ENCODE assay signal across 25 mouse cellular contexts in genomic region chr7:68907867-68908266, GRCm38 (mm10).
DNase-seq lines count a peak whose midpoint lies in the region; ATAC-seq and TF ChIP-seq lines count a peak whose summit lies in the region.
"Had no signal": no experiment of that assay in that cellular context is flagged by ENCODE, and none has a peak within 500 bp of the region (broad histone marks: within the 10 kb centered on the region; RNA-seq: fewer than 3 reads in every experiment).

No protein-coding gene starts in this region.

- H3K27me3 ChIP-seq in neural tube, embryonic 14.5 days (ENCODE audit: control insufficient read depth, insufficient read depth, low read length): no peaks in the 10 kb centered on the region
- no peaks in the 10 kb centered on the region for H3K27me3 ChIP-seq in forebrain, embryonic 15.5 days
- H3K27me3 ChIP-seq in hindbrain, postnatal 0 days (ENCODE audit: insufficient read depth, low read length): no peaks in the 10 kb centered on the region
- H3K27me3 ChIP-seq in neural tube, embryonic 15.5 days (replicated peaks): no peaks in the 10 kb centered on the region
- H3K27me3 ChIP-seq: heart, embryonic 13.5 days; liver, embryonic 13.5 days; megakaryocyte, embryonic 14.5 days; neural tube, embryonic 12.5 days; stomach, embryonic 15.5 days had no signal

- DNase-seq in neural tube, embryonic 10.5 days (ENCODE audit: extremely low spot score, low spot score): no peak
- DNase-seq in hindbrain, postnatal 0 days (ENCODE audit: low spot score): peak; percentile 54
- no peak for DNase-seq in lung, postnatal 36 days
- no peak for DNase-seq in gastrocnemius, postnatal 4 days (ENCODE audit: low spot score in 2 of 2)
- DNase-seq: adrenal gland, postnatal 10 days; cerebellum, adult 8-10 months; cerebellum, postnatal 36 days; gastrocnemius, postnatal 14 days; heart, adult 2 months; heart, postnatal 14 days; kidney, adult 11 months; kidney, postnatal 4 days; liver, embryonic 13.5 days; lung, embryonic 14.5 days; right cerebral cortex, postnatal 4 days; thymus, adult 18-20 months had no signal

- H3K9me3 ChIP-seq in neural tube, embryonic 14.5 days (ENCODE audit: control insufficient read depth, low read length): no peaks in the 10 kb centered on the region
- H3K9me3 ChIP-seq in forebrain, embryonic 15.5 days: no peaks in the 10 kb centered on the region
- H3K9me3 ChIP-seq in hindbrain, postnatal 0 days (ENCODE audit: low read length): no peaks in the 10 kb centered on the region
- H3K9me3 ChIP-seq in neural tube, embryonic 15.5 days (replicated peaks): no peaks in the 10 kb centered on the region
- H3K9me3 ChIP-seq: heart, embryonic 13.5 days; liver, embryonic 13.5 days; neural tube, embryonic 12.5 days; stomach, embryonic 15.5 days had no signal

- no peak for TF ChIP-seq CTCF in hindbrain, postnatal 0 days (IDR thresholded peaks at IDR 0.05; ENCODE audit: low read depth)

- ATAC-seq in neural tube, embryonic 14.5 days (ENCODE audit: low read depth): no peak
- ATAC-seq in forebrain, embryonic 15.5 days (replicated peaks): peak; percentile 65; the same call in 1 of the 2 replicates
- peak; percentile 80 for ATAC-seq in hindbrain, postnatal 0 days
- peak; percentile 57; the same call in 1 of the 2 replicates for ATAC-seq in neural tube, embryonic 15.5 days (ENCODE audit: low FRiP score)
- ATAC-seq in cerebellum, adult (ENCODE audit: insufficient number of reproducible peaks, low FRiP score, low TSS enrichment): no peak
- ATAC-seq: activated CD4-positive, CD25-positive, alpha-beta regulatory T cell, adult 4 months had no signal

- no peaks in the 10 kb centered on the region for H3K36me3 ChIP-seq in neural tube, embryonic 14.5 days (ENCODE audit: control insufficient read depth, insufficient read depth, low read length)
- H3K36me3 ChIP-seq in forebrain, embryonic 15.5 days: no peaks in the 10 kb centered on the region
- H3K36me3 ChIP-seq in hindbrain, postnatal 0 days (ENCODE audit: insufficient read depth, low read length): no peaks in the 10 kb centered on the region
- H3K36me3 ChIP-seq in neural tube, embryonic 15.5 days: no peaks in the 10 kb centered on the region
- H3K36me3 ChIP-seq: heart, embryonic 13.5 days; liver, embryonic 13.5 days; neural tube, embryonic 12.5 days; stomach, embryonic 15.5 days had no signal

- H3K4me3 ChIP-seq in neural tube, embryonic 14.5 days (ENCODE audit: low read depth, low read length): no peak overlapping the region
- H3K4me3 ChIP-seq in forebrain, embryonic 15.5 days: no peak overlapping the region
- no peak overlapping the region for H3K4me3 ChIP-seq in hindbrain, postnatal 0 days (ENCODE audit: low read length)
- no peak overlapping the region for H3K4me3 ChIP-seq in neural tube, embryonic 15.5 days (replicated peaks)
- H3K4me3 ChIP-seq: heart, adult 2 months; heart, embryonic 13.5 days; liver, embryonic 13.5 days; megakaryocyte, embryonic 14.5 days; neural tube, embryonic 12.5 days; stomach, embryonic 15.5 days had no signal

- peak overlapping the region; percentile 11; the same call in 1 of the 2 replicates for H3K27ac ChIP-seq in neural tube, embryonic 14.5 days (ENCODE audit: low read depth, low read length)
- no peak overlapping the region for H3K27ac ChIP-seq in forebrain, embryonic 15.5 days (replicated peaks)
- peak overlapping the region; percentile 54; the same call in 1 of the 2 replicates for H3K27ac ChIP-seq in hindbrain, postnatal 0 days
- no peak overlapping the region for H3K27ac ChIP-seq in neural tube, embryonic 15.5 days (replicated peaks)
- H3K27ac ChIP-seq: heart, adult 2 months; heart, embryonic 13.5 days; liver, embryonic 13.5 days; neural tube, embryonic 12.5 days; stomach, embryonic 15.5 days had no signal

- WGBS in neural tube, embryonic 14.5 days: 65% methylated on average over 7 of the region's 7 CpGs
- 55% methylated on average over 7 of the region's 7 CpGs for WGBS in forebrain, embryonic 15.5 days
- WGBS in hindbrain, postnatal 0 days: 43% methylated on average over 7 of the region's 7 CpGs
- WGBS in neural tube, embryonic 15.5 days: 57% methylated on average over 7 of the region's 7 CpGs

- H3K9ac ChIP-seq in neural tube, embryonic 14.5 days (replicated peaks; ENCODE audit: low read depth, low read length): no peak overlapping the region
- no peak overlapping the region for H3K9ac ChIP-seq in forebrain, embryonic 15.5 days (replicated peaks)
- H3K9ac ChIP-seq in hindbrain, postnatal 0 days (replicated peaks; ENCODE audit: low read length): no peak overlapping the region
- no peak overlapping the region for H3K9ac ChIP-seq in neural tube, embryonic 15.5 days (replicated peaks)
- H3K9ac ChIP-seq: heart, embryonic 13.5 days; liver, embryonic 13.5 days; lung, embryonic 14.5 days; neural tube, embryonic 12.5 days; stomach, embryonic 15.5 days had no signal

- no peaks in the 10 kb centered on the region for H3K4me1 ChIP-seq in neural tube, embryonic 14.5 days (ENCODE audit: control insufficient read depth, insufficient read depth, low read length)
- peaks cover 18% of the 10 kb centered on the region for H3K4me1 ChIP-seq in forebrain, embryonic 15.5 days
- 0 out of 2 replicates have a peak, but pooled peaks cover 6% of the 10 kb centered on the region for H3K4me1 ChIP-seq in hindbrain, postnatal 0 days (ENCODE audit: insufficient read depth, low read length)
- 0 out of 2 replicates have a peak, but pooled peaks cover 8% of the 10 kb centered on the region for H3K4me1 ChIP-seq in neural tube, embryonic 15.5 days
- H3K4me1 ChIP-seq: heart, embryonic 13.5 days; liver, embryonic 13.5 days; megakaryocyte, embryonic 14.5 days; neural tube, embryonic 12.5 days; stomach, embryonic 15.5 days had no signal

- H3K4me2 ChIP-seq in neural tube, embryonic 14.5 days (ENCODE audit: low read depth, low read length): no peak overlapping the region
- H3K4me2 ChIP-seq in forebrain, embryonic 15.5 days (replicated peaks): no peak overlapping the region
- no peak overlapping the region for H3K4me2 ChIP-seq in hindbrain, postnatal 0 days (ENCODE audit: low read depth, low read length)
- no peak overlapping the region for H3K4me2 ChIP-seq in neural tube, embryonic 15.5 days
- H3K4me2 ChIP-seq: heart, embryonic 13.5 days; liver, embryonic 13.5 days; lung, embryonic 14.5 days; neural tube, embryonic 12.5 days; stomach, embryonic 15.5 days had no signal

Comparison
In these comparisons a context has a peak if more than half of its experiments do, and no peak if none do; other contexts are left out.
1. ATAC-seq: peak in forebrain, embryonic 15.5 days (single experiment), hindbrain, postnatal 0 days (single experiment) and neural tube, embryonic 15.5 days (single experiment); none in neural tube, embryonic 14.5 days (single experiment) and cerebellum, adult (single experiment).
2. H3K27ac ChIP-seq: peak in neural tube, embryonic 14.5 days (single experiment) and hindbrain, postnatal 0 days (single experiment); none in forebrain, embryonic 15.5 days (single experiment) and neural tube, embryonic 15.5 days (single experiment).